Mouse (Mus musculus): Measurements from ENCODE around the gene Barhl1. TPM values are rescaled to one million over a fixed set of nuclear protein-coding genes. Genes with fewer than 3 reads are reported as not detected.
A peak's percentile ranks its signal among the peaks of the same experiment; 100 is the strongest.

The Barhl1 gene
- total and polyA plus RNA-seq, 2 experiments from 2014 or later: 36.9 to 49.0 TPM

GRCm38 (mm10) chr2:28952981-28953380 lies 36.5 kb upstream of the Barhl1 start:
- Histone ChIP-seq H3K27me3 (ENCODE audit: insufficient read depth, low read length) (no peaks in the 10 kb centered on the region), H3K4me3 (ENCODE audit: low read depth, low read length) (no peak overlapping the region), H3K36me3 (ENCODE audit: insufficient read depth, low read length) (no peaks in the 10 kb centered on the region), H3K4me1 (ENCODE audit: insufficient read depth, low read length) (peaks cover 4% of the 10 kb centered on the region; the same call in 1 of the 2 replicates), H3K4me2 (ENCODE audit: low read depth, low read length, poor library complexity, severe bottlenecking) (no peak overlapping the region), H3K9ac (replicated peaks; ENCODE audit: low read length, poor library complexity, severe bottlenecking) (no peak overlapping the region), H3K27ac (ENCODE audit: low read depth, low read length) (no peak overlapping the region), H3K9me3 (ENCODE audit: low read length) (no peaks in the 10 kb centered on the region)
- no peak for ATAC-seq (ENCODE audit: low FRiP score)
- no peak for TF ChIP-seq CTCF (IDR thresholded peaks at IDR 0.05)
- DNase-seq (ENCODE audit: low spot score): no peak
- 45% methylated on average over 8 of the region's 8 CpGs for WGBS

GRCm38 (mm10) chr2:28946312-28946711 lies 29.8 kb upstream of the Barhl1 start:
- Histone ChIP-seq H3K27ac (ENCODE audit: low read depth, low read length) (no peak overlapping the region), H3K4me1 (ENCODE audit: insufficient read depth, low read length) (no peaks in the 10 kb centered on the region), H3K9ac (replicated peaks; ENCODE audit: low read length, poor library complexity, severe bottlenecking) (no peak overlapping the region), H3K4me2 (ENCODE audit: low read depth, low read length, poor library complexity, severe bottlenecking) (no peak overlapping the region), H3K36me3 (ENCODE audit: insufficient read depth, low read length) (no peaks in the 10 kb centered on the region), H3K9me3 (ENCODE audit: low read length) (no peaks in the 10 kb centered on the region), H3K4me3 (ENCODE audit: low read depth, low read length) (no peak overlapping the region), H3K27me3 (ENCODE audit: insufficient read depth, low read length) (no peaks in the 10 kb centered on the region)
- no peak for ATAC-seq (ENCODE audit: low FRiP score)
- no peak for TF ChIP-seq CTCF (IDR thresholded peaks at IDR 0.05)
- DNase-seq (ENCODE audit: low spot score): no peak
- 72% methylated on average over 3 of the region's 3 CpGs for WGBS

GRCm38 (mm10) chr2:28945388-28945787 lies 28.9 kb upstream of the Barhl1 start:
- Histone ChIP-seq H3K4me2 (ENCODE audit: low read depth, low read length, poor library complexity, severe bottlenecking) (no peak overlapping the region), H3K4me1 (ENCODE audit: insufficient read depth, low read length) (no peaks in the 10 kb centered on the region), H3K36me3 (ENCODE audit: insufficient read depth, low read length) (no peaks in the 10 kb centered on the region), H3K4me3 (ENCODE audit: low read depth, low read length) (no peak overlapping the region), H3K27me3 (ENCODE audit: insufficient read depth, low read length) (no peaks in the 10 kb centered on the region), H3K27ac (ENCODE audit: low read depth, low read length) (no peak overlapping the region), H3K9me3 (ENCODE audit: low read length) (no peaks in the 10 kb centered on the region), H3K9ac (replicated peaks; ENCODE audit: low read length, poor library complexity, severe bottlenecking) (no peak overlapping the region)
- TF ChIP-seq CTCF (IDR thresholded peaks at IDR 0.05): no peak
- DNase-seq (ENCODE audit: low spot score): no peak
- ATAC-seq (ENCODE audit: low FRiP score): no peak
- 38% methylated on average over 6 of the region's 6 CpGs for WGBS

- Histone ChIP-seq H3K9me3 (ENCODE audit: low read length) (no peaks in the 10 kb centered on the region), H3K4me1 (ENCODE audit: insufficient read depth, low read length) (no peaks in the 10 kb centered on the region), H3K4me2 (ENCODE audit: low read depth, low read length, poor library complexity, severe bottlenecking) (peak overlapping the region; percentile 7; the same call in 1 of the 2 replicates), H3K9ac (replicated peaks; ENCODE audit: low read length, poor library complexity, severe bottlenecking) (no peak overlapping the region), H3K36me3 (ENCODE audit: insufficient read depth, low read length) (no peaks in the 10 kb centered on the region), H3K4me3 (ENCODE audit: low read depth, low read length) (no peak overlapping the region), H3K27ac (ENCODE audit: low read depth, low read length) (no peak overlapping the region), H3K27me3 (ENCODE audit: insufficient read depth, low read length) (0 out of 2 replicates have a peak, but pooled peaks cover 4% of the 10 kb centered on the region)
- 19% methylated on average over 30 of the region's 30 CpGs for WGBS
- TF ChIP-seq CTCF (IDR thresholded peaks at IDR 0.05): no peak
- DNase-seq (ENCODE audit: low spot score) (no peak), ATAC-seq (ENCODE audit: low FRiP score) (no peak; the same call in 1 of the 2 replicates)
These were observed 27.4 kb upstream of the Barhl1 start for GRCm38 (mm10) chr2:28943666-28944516.

- Histone ChIP-seq H3K36me3 (ENCODE audit: insufficient read depth, low read length) (no peaks in the 10 kb centered on the region), H3K27ac (ENCODE audit: low read depth, low read length) (no peak overlapping the region), H3K4me3 (ENCODE audit: low read depth, low read length) (no peak overlapping the region), H3K9me3 (ENCODE audit: low read length) (no peaks in the 10 kb centered on the region), H3K4me2 (ENCODE audit: low read depth, low read length, poor library complexity, severe bottlenecking) (no peak overlapping the region), H3K27me3 (ENCODE audit: insufficient read depth, low read length) (0 out of 2 replicates have a peak, but pooled peaks cover 4% of the 10 kb centered on the region), H3K9ac (replicated peaks; ENCODE audit: low read length, poor library complexity, severe bottlenecking) (no peak overlapping the region), H3K4me1 (ENCODE audit: insufficient read depth, low read length) (no peaks in the 10 kb centered on the region; the same call in 1 of the 2 replicates)
- no peak for DNase-seq (ENCODE audit: low spot score)
- no peak for TF ChIP-seq CTCF (IDR thresholded peaks at IDR 0.05)
- no peak for ATAC-seq (ENCODE audit: low FRiP score)
- 84% methylated on average over 7 of the region's 7 CpGs for WGBS
These were observed 22.5 kb upstream of the Barhl1 start for GRCm38 (mm10) chr2:28938997-28939396.

GRCm38 (mm10) chr2:28930571-28930970 lies 14.1 kb upstream of the Barhl1 start:
- ATAC-seq (ENCODE audit: low FRiP score): no peak
- H3K36me3 ChIP-seq (ENCODE audit: insufficient read depth, low read length): no peaks in the 10 kb centered on the region
- 90% methylated on average over 3 of the region's 3 CpGs for WGBS

More at GRCm38 (mm10) chr2:28930571-28930970, 14.1 kb upstream of the Barhl1 start:
- peak; percentile 44 for TF ChIP-seq CTCF (IDR thresholded peaks at IDR 0.05)
- Histone ChIP-seq H3K4me3 (ENCODE audit: low read depth, low read length) (no peak overlapping the region), H3K9ac (replicated peaks; ENCODE audit: low read length, poor library complexity, severe bottlenecking) (no peak overlapping the region), H3K27me3 (ENCODE audit: insufficient read depth, low read length) (no peaks in the 10 kb centered on the region), H3K27ac (ENCODE audit: low read depth, low read length) (no peak overlapping the region), H3K9me3 (ENCODE audit: low read length) (no peaks in the 10 kb centered on the region), H3K4me2 (ENCODE audit: low read depth, low read length, poor library complexity, severe bottlenecking) (no peak overlapping the region), H3K4me1 (ENCODE audit: insufficient read depth, low read length) (no peaks in the 10 kb centered on the region; the same call in 1 of the 2 replicates)
- no peak for DNase-seq (ENCODE audit: low spot score)
